Comparison of ENCODE assay signal across 9 mouse cellular contexts in genomic region chr16:29893871-29894828, GRCm38 (mm10).
DNase-seq lines count a peak whose midpoint lies in the region; ATAC-seq and TF ChIP-seq lines count a peak whose summit lies in the region.
"Had no signal": no experiment of that assay in that cellular context is flagged by ENCODE, and none has a peak within 500 bp of the region (broad histone marks: within the 10 kb centered on the region; RNA-seq: fewer than 3 reads in every experiment).

No protein-coding gene starts in this region.

- peak overlapping the region; percentile 39 for H3K4me2 ChIP-seq in embryonic facial prominence, embryonic 13.5 days
- H3K4me2 ChIP-seq in lung, embryonic 15.5 days = peak overlapping the region; percentile 28
- H3K4me2 ChIP-seq in stomach, postnatal 0 days (replicated peaks; ENCODE audit: low read depth) = peak overlapping the region; percentile 35
- no peak overlapping the region for H3K4me2 ChIP-seq in liver, postnatal 0 days (ENCODE audit: low read depth, low read length)

- H3K36me3 ChIP-seq in embryonic facial prominence, embryonic 13.5 days = no peaks in the 10 kb centered on the region
- no peaks in the 10 kb centered on the region for H3K36me3 ChIP-seq in lung, embryonic 15.5 days
- no peaks in the 10 kb centered on the region for H3K36me3 ChIP-seq in stomach, postnatal 0 days (ENCODE audit: control insufficient read depth, insufficient read depth, low read length)
- H3K36me3 ChIP-seq in liver, postnatal 0 days (replicated peaks; ENCODE audit: insufficient read depth, low read length) = no peaks in the 10 kb centered on the region

- no peak for TF ChIP-seq EP300 in stomach, postnatal 0 days (optimal IDR thresholded peaks at IDR 0.05)
- no peak for TF ChIP-seq EP300 in liver, postnatal 0 days (IDR thresholded peaks at IDR 0.05; ENCODE audit: low read depth)

- 24% methylated on average over 21 of the region's 21 CpGs for WGBS in embryonic facial prominence, embryonic 13.5 days
- WGBS in lung, embryonic 15.5 days = 21% methylated on average over 21 of the region's 21 CpGs
- 36% methylated on average over 21 of the region's 21 CpGs for whole genome bisulfite sequencing in stomach, postnatal 0 days
- WGBS in liver, postnatal 0 days (ENCODE audit: insufficient replicate concordance) = 40% methylated on average over 21 of the region's 21 CpGs

- TF ChIP-seq CTCF in stomach, postnatal 0 days (IDR thresholded peaks at IDR 0.05; ENCODE audit: low read depth) = no peak
- no peak for TF ChIP-seq CTCF in liver, postnatal 0 days (IDR thresholded peaks at IDR 0.05; ENCODE audit: low read depth)

- peak overlapping the region; percentile 27; the same call in 1 of the 2 replicates for H3K9ac ChIP-seq in embryonic facial prominence, embryonic 13.5 days
- H3K9ac ChIP-seq in lung, embryonic 15.5 days = no peak overlapping the region
- no peak overlapping the region for H3K9ac ChIP-seq in stomach, postnatal 0 days (ENCODE audit: low read length)
- no peak overlapping the region for H3K9ac ChIP-seq in liver, postnatal 0 days (replicated peaks)

- H3K9me3 ChIP-seq in embryonic facial prominence, embryonic 13.5 days = no peaks in the 10 kb centered on the region
- no peaks in the 10 kb centered on the region for H3K9me3 ChIP-seq in lung, embryonic 15.5 days
- no peaks in the 10 kb centered on the region for H3K9me3 ChIP-seq in stomach, postnatal 0 days (ENCODE audit: control insufficient read depth, low read length)
- no peaks in the 10 kb centered on the region for H3K9me3 ChIP-seq in liver, postnatal 0 days (ENCODE audit: low read length)

- peak; percentile 74; the same call in 1 of the 2 replicates for ATAC-seq in embryonic facial prominence, embryonic 13.5 days (ENCODE audit: insufficient number of reproducible peaks, insufficient read depth, low FRiP score, low TSS enrichment, low read depth)
- peak; percentile 40; the same call in 1 of the 2 replicates for ATAC-seq in lung, embryonic 15.5 days (ENCODE audit: borderline replicate concordance, extremely low read depth, low FRiP score, low TSS enrichment)
- peak; percentile 47; the same call in 1 of the 2 replicates for ATAC-seq in stomach, postnatal 0 days (ENCODE audit: low FRiP score, low TSS enrichment)
- ATAC-seq in liver, postnatal 0 days = no peak

- peaks cover 29% of the 10 kb centered on the region for H3K4me1 ChIP-seq in embryonic facial prominence, embryonic 13.5 days
- H3K4me1 ChIP-seq in lung, embryonic 15.5 days = peaks cover 21% of the 10 kb centered on the region
- no peaks in the 10 kb centered on the region for H3K4me1 ChIP-seq in stomach, postnatal 0 days (replicated peaks; ENCODE audit: control insufficient read depth, insufficient read depth)
- no peaks in the 10 kb centered on the region; the same call in 1 of the 2 replicates for H3K4me1 ChIP-seq in liver, postnatal 0 days (ENCODE audit: insufficient read depth)

- intact Hi-C loops in heart, postnatal 25 days (cut with DNase I) = no loop called here
- intact Hi-C loops in heart, postnatal 36 days (cut with DNase I) = no loop called here

- peak overlapping the region; percentile 82 for H3K27ac ChIP-seq in embryonic facial prominence, embryonic 13.5 days
- H3K27ac ChIP-seq in lung, embryonic 15.5 days = peak overlapping the region; percentile 21; the same call in 1 of the 2 replicates
- H3K27ac ChIP-seq in stomach, postnatal 0 days (replicated peaks) = no peak overlapping the region
- no peak overlapping the region for H3K27ac ChIP-seq in liver, postnatal 0 days (ENCODE audit: low read depth)

- H3K4me3 ChIP-seq in embryonic facial prominence, embryonic 13.5 days = no peak overlapping the region
- H3K4me3 ChIP-seq in lung, embryonic 15.5 days = no peak overlapping the region
- H3K4me3 ChIP-seq in stomach, postnatal 0 days (ENCODE audit: low read depth, low read length) = no peak overlapping the region
- no peak overlapping the region for H3K4me3 ChIP-seq in liver, postnatal 0 days (ENCODE audit: low read depth, low read length)
- H3K4me3 ChIP-seq: erythroblast, embryonic 14.5 days had no signal

- no peaks in the 10 kb centered on the region for H3K27me3 ChIP-seq in embryonic facial prominence, embryonic 13.5 days
- no peaks in the 10 kb centered on the region for H3K27me3 ChIP-seq in lung, embryonic 15.5 days
- no peaks in the 10 kb centered on the region for H3K27me3 ChIP-seq in stomach, postnatal 0 days (ENCODE audit: control insufficient read depth, insufficient read depth, low read length)
- no peaks in the 10 kb centered on the region for H3K27me3 ChIP-seq in liver, postnatal 0 days (ENCODE audit: insufficient read depth, low read length)

- peak; percentile 56 to 69 for DNase-seq in heart, adult 18-20 months
- DNase-seq in heart, postnatal 25 days (ENCODE audit: low spot score) = no peak
- DNase-seq in heart, postnatal 36 days = peak; percentile 24 to 52
- peak; percentile 40 for DNase-seq in stomach, postnatal 0 days (ENCODE audit: low spot score)
- DNase-seq in spleen, postnatal 36 days (ENCODE audit: low spot score in 2 of 2) = no peak
- no peak for DNase-seq in liver, postnatal 0 days

Comparison
In these comparisons a context has a peak if more than half of its experiments do, and no peak if none do; other contexts are left out.
1. DNase-seq: peak in heart, adult 18-20 months (2 of 2), heart, postnatal 36 days (2 of 2) and stomach, postnatal 0 days (single experiment); none in heart, postnatal 25 days (single experiment), spleen, postnatal 36 days (0 of 2) and liver, postnatal 0 days (single experiment).
2. H3K27ac ChIP-seq: peak in embryonic facial prominence, embryonic 13.5 days (single experiment) and lung, embryonic 15.5 days (single experiment); none in stomach, postnatal 0 days (single experiment) and liver, postnatal 0 days (single experiment).